Mouse (Mus musculus) liver, embryonic 15.5 days (tissue): ENCODE data around the gene Csnk1e. TPM values are rescaled to one million over a fixed set of nuclear protein-coding genes. Genes with fewer than 3 reads are reported as not detected.
A peak's percentile ranks its signal among the peaks of the same experiment; 100 is the strongest.

ENCODE experiments used
- ATAC-seq: fragments of 200-750 bp; cut with Nextera tagmentation; 2 replicates; pipeline ENCODE4 v1.8.0; 2017; ENCODE audit warnings: moderate number of reproducible peaks, mild to moderate bottlenecking, moderate library complexity; ENCODE audit not compliant: insufficient read depth
- H3K27ac ChIP-seq: fragments of 300-500 bp; sonication (generic); replicated peaks from 2 replicates; pipeline ENCODE4 v1.5.1; 2015; ENCODE audit warnings: mild to moderate bottlenecking, inconsistent platforms
- H3K27me3 ChIP-seq: fragments of 300-500 bp; sonication (generic); 2 replicates; pipeline ENCODE4 v1.6.1; 2015; ENCODE audit warnings: mild to moderate bottlenecking, inconsistent platforms
- H3K36me3 ChIP-seq: fragments of 300-500 bp; sonication (generic); replicated peaks from 2 replicates; pipeline ENCODE4 v1.6.1; 2015; ENCODE audit warnings: moderate library complexity, mild to moderate bottlenecking, inconsistent platforms
- H3K4me1 ChIP-seq: fragments of 300-500 bp; sonication (generic); replicated peaks from 2 replicates; pipeline ENCODE4 v1.6.1; 2015; ENCODE audit warnings: inconsistent platforms
- H3K4me2 ChIP-seq: fragments of 300-500 bp; sonication (generic); 2 replicates; pipeline ENCODE4 v1.6.1; 2015; ENCODE audit warnings: moderate library complexity, mild to moderate bottlenecking, inconsistent platforms
- H3K4me3 ChIP-seq: fragments of 300-500 bp; sonication (generic); replicated peaks from 2 replicates; pipeline ENCODE4 v1.5.1; 2015; ENCODE audit warnings: mild to moderate bottlenecking, inconsistent platforms
- H3K9ac ChIP-seq: fragments of 300-500 bp; sonication (generic); 2 replicates; pipeline ENCODE4 v1.6.1; 2015; ENCODE audit warnings: moderate library complexity, mild to moderate bottlenecking, inconsistent platforms
- H3K9me3 ChIP-seq: fragments of 300-500 bp; sonication (generic); replicated peaks from 2 replicates; pipeline ENCODE4 v1.6.1; 2016; ENCODE audit warnings: inconsistent platforms
- WGBS: fragments of 180-500 bp; shearing (Covaris S2); methylation state at CpG from one replicate; pipeline ENCODE4 v1.1.7; 2015; ENCODE audit warnings: mixed read lengths; ENCODE audit not compliant: insufficient replicate concordance; 5-methylcytosine and 5-hydroxymethylcytosine counted together
- polyA plus RNA-seq: library from polyadenylated mRNA; unstranded; fragments of >200 nt; fragmentation: Nextera tagmentation; extraction: Ambion mirVana; gene quantifications from 2 replicates; pipeline ENCODE4 v1.2.1, GENCODE M21; 2015

The Csnk1e gene
- polyA plus RNA-seq, 1 experiment from 2014 or later, result 8.0 TPM

- Histone ChIP-seq H3K9me3 (no peaks in the 10 kb centered on the region), H3K9ac (no peak overlapping the region), H3K4me1 (no peaks in the 10 kb centered on the region), H3K4me3 (no peak overlapping the region), H3K4me2 (no peak overlapping the region), H3K27ac (no peak overlapping the region), H3K36me3 (peaks cover 35% of the 10 kb centered on the region), H3K27me3 (no peaks in the 10 kb centered on the region)
- no peak for ATAC-seq
- WGBS, result 71% methylated on average over 6 of the region's 6 CpGs
Observed at GRCm38 (mm10) chr15:79422715-79423243, 32.6 kb downstream of the Csnk1e start.

GRCm38 (mm10) chr15:79418677-79419076 is 36.7 kb downstream of the Csnk1e start:
- ATAC-seq, result no peak
- Histone ChIP-seq H3K4me1 (peaks cover 22% of the 10 kb centered on the region), H3K9me3 (no peaks in the 10 kb centered on the region), H3K36me3 (peaks cover 3% of the 10 kb centered on the region), H3K27me3 (no peaks in the 10 kb centered on the region), H3K27ac (no peak overlapping the region), H3K9ac (no peak overlapping the region), H3K4me3 (no peak overlapping the region), H3K4me2 (no peak overlapping the region)
- WGBS, result 69% methylated on average over 11 of the region's 11 CpGs

GRCm38 (mm10) chr15:79418265-79418664 is 37.1 kb downstream of the Csnk1e start:
- H3K9ac ChIP-seq, result no peak overlapping the region
- ATAC-seq, result no peak
- H3K27ac ChIP-seq, result no peak overlapping the region
- no peaks in the 10 kb centered on the region for H3K27me3 ChIP-seq
- H3K4me2 ChIP-seq, result no peak overlapping the region
- H3K36me3 ChIP-seq, result no peaks in the 10 kb centered on the region; the same call in none of the 2 replicates
- H3K4me1 ChIP-seq, result peaks cover 26% of the 10 kb centered on the region
- H3K9me3 ChIP-seq, result no peaks in the 10 kb centered on the region
- no peak overlapping the region for H3K4me3 ChIP-seq
- WGBS, result 70% methylated on average over 3 of the region's 3 CpGs

- Histone ChIP-seq H3K4me3 (no peak overlapping the region), H3K9ac (no peak overlapping the region), H3K36me3 (no peaks in the 10 kb centered on the region; the same call in none of the 2 replicates), H3K27me3 (no peaks in the 10 kb centered on the region), H3K9me3 (no peaks in the 10 kb centered on the region), H3K4me1 (peaks cover 26% of the 10 kb centered on the region), H3K4me2 (no peak overlapping the region), H3K27ac (no peak overlapping the region; the same call in 1 of the 2 replicates)
- ATAC-seq, result no peak
- 78% methylated on average over 3 of the region's 3 CpGs for WGBS
Observed at GRCm38 (mm10) chr15:79417379-79417778, 38.0 kb downstream of the Csnk1e start.

- Histone ChIP-seq H3K4me1 (peaks cover 26% of the 10 kb centered on the region), H3K9ac (no peak overlapping the region), H3K27ac (no peak overlapping the region), H3K27me3 (no peaks in the 10 kb centered on the region), H3K36me3 (no peaks in the 10 kb centered on the region; the same call in 1 of the 2 replicates), H3K4me3 (no peak overlapping the region), H3K4me2 (no peak overlapping the region), H3K9me3 (no peaks in the 10 kb centered on the region)
- WGBS, result 40% methylated on average over 10 of the region's 10 CpGs
- peak; percentile 19; the same call in 1 of the 2 replicates for ATAC-seq
Observed at GRCm38 (mm10) chr15:79416460-79417085, 38.8 kb downstream of the Csnk1e start.

- peaks cover 26% of the 10 kb centered on the region for H3K4me1 ChIP-seq
- H3K27me3 ChIP-seq, result no peaks in the 10 kb centered on the region
- WGBS, result 14% methylated on average over 4 of the region's 4 CpGs
- no peak overlapping the region for H3K4me2 ChIP-seq
- no peaks in the 10 kb centered on the region for H3K9me3 ChIP-seq
- H3K4me3 ChIP-seq, result no peak overlapping the region
- no peak overlapping the region for H3K9ac ChIP-seq
- no peaks in the 10 kb centered on the region for H3K36me3 ChIP-seq
- 0 out of 2 replicates have a peak, but pooled peaks have one; percentile 35 for ATAC-seq
- no peak overlapping the region for H3K27ac ChIP-seq
Observed at GRCm38 (mm10) chr15:79414513-79414912, 40.9 kb downstream of the Csnk1e start.

- H3K27ac ChIP-seq, result no peak overlapping the region
- no peaks in the 10 kb centered on the region for H3K27me3 ChIP-seq
- H3K9me3 ChIP-seq, result no peaks in the 10 kb centered on the region
- no peak overlapping the region for H3K4me2 ChIP-seq
- 55% methylated on average over 8 of the region's 8 CpGs for WGBS
- ATAC-seq, result no peak
- H3K9ac ChIP-seq, result no peak overlapping the region
- H3K4me1 ChIP-seq, result peaks cover 29% of the 10 kb centered on the region
- no peaks in the 10 kb centered on the region for H3K36me3 ChIP-seq
- no peak overlapping the region for H3K4me3 ChIP-seq
Observed at GRCm38 (mm10) chr15:79413802-79414201, 41.6 kb downstream of the Csnk1e start.

GRCm38 (mm10) chr15:79413201-79413600 is 42.2 kb downstream of the Csnk1e start:
- Histone ChIP-seq H3K4me3 (no peak overlapping the region), H3K9me3 (no peaks in the 10 kb centered on the region), H3K9ac (no peak overlapping the region), H3K27ac (no peak overlapping the region), H3K4me1 (peaks cover 34% of the 10 kb centered on the region), H3K4me2 (no peak overlapping the region), H3K27me3 (no peaks in the 10 kb centered on the region), H3K36me3 (no peaks in the 10 kb centered on the region)
- no peak for ATAC-seq
- 80% methylated on average over 3 of the region's 3 CpGs for WGBS

- Histone ChIP-seq H3K9ac (no peak overlapping the region), H3K4me2 (no peak overlapping the region), H3K36me3 (no peaks in the 10 kb centered on the region), H3K27ac (no peak overlapping the region), H3K9me3 (no peaks in the 10 kb centered on the region), H3K4me3 (no peak overlapping the region), H3K27me3 (no peaks in the 10 kb centered on the region), H3K4me1 (peaks cover 27% of the 10 kb centered on the region)
- WGBS, result 50% methylated on average over 10 of the region's 10 CpGs
- no peak for ATAC-seq
Observed at GRCm38 (mm10) chr15:79411363-79412065, 43.9 kb downstream of the Csnk1e start.

GRCm38 (mm10) chr15:79409077-79409573 is 46.2 kb downstream of the Csnk1e start:
- no peaks in the 10 kb centered on the region for H3K9me3 ChIP-seq
- peaks cover 19% of the 10 kb centered on the region for H3K4me1 ChIP-seq
- H3K9ac ChIP-seq, result no peak overlapping the region
- H3K4me3 ChIP-seq, result no peak overlapping the region
- no peaks in the 10 kb centered on the region for H3K36me3 ChIP-seq
- no peak overlapping the region for H3K4me2 ChIP-seq
- H3K27me3 ChIP-seq, result peaks cover 6% of the 10 kb centered on the region
- WGBS, result 36% methylated on average over 4 of the region's 4 CpGs
- no peak for ATAC-seq
- peak overlapping the region; percentile 51; the same call in 1 of the 2 replicates for H3K27ac ChIP-seq

- Histone ChIP-seq H3K4me3 (no peak overlapping the region), H3K4me1 (peaks cover 28% of the 10 kb centered on the region), H3K4me2 (no peak overlapping the region), H3K27ac (no peak overlapping the region), H3K9me3 (no peaks in the 10 kb centered on the region), H3K36me3 (no peaks in the 10 kb centered on the region), H3K27me3 (peaks cover 8% of the 10 kb centered on the region), H3K9ac (no peak overlapping the region)
- WGBS, result 70% methylated on average over 4 of the region's 4 CpGs
- no peak for ATAC-seq
Observed at GRCm38 (mm10) chr15:79406564-79406963, 48.8 kb downstream of the Csnk1e start.
